In genomic region chrX:36902321-36903114, GRCm38 (mm10) we compare ENCODE assay signal across 8 mouse cellular contexts. TPM values are rescaled to one million over a fixed set of nuclear protein-coding genes. Genes with fewer than 3 reads are reported as not detected.
DNase-seq lines count a peak whose midpoint lies in the region; ATAC-seq and TF ChIP-seq lines count a peak whose summit lies in the region.

Nkrf (minus strand) TSS chrX:36902899.

- peak; percentile 78 for ATAC-seq in forebrain, embryonic 15.5 days (replicated peaks)
- peak; percentile 21; the same call in 1 of the 2 replicates for ATAC-seq in limb, embryonic 12.5 days (ENCODE audit: insufficient number of reproducible peaks, insufficient read depth, low FRiP score, low TSS enrichment, low read depth)

- H3K27me3 ChIP-seq in forebrain, embryonic 15.5 days = no peaks in the 10 kb centered on the region
- no peaks in the 10 kb centered on the region for H3K27me3 ChIP-seq in limb, embryonic 12.5 days
- H3K27me3 ChIP-seq in myocyte (ENCODE audit: control insufficient read depth, insufficient read depth, insufficient read length) = no peaks in the 10 kb centered on the region
- H3K27me3 ChIP-seq in testis, adult 2 months (ENCODE audit: control insufficient read depth, insufficient read depth, low read length) = no peaks in the 10 kb centered on the region

- 0 out of 2 replicates have a peak, but pooled peaks cover 4% of the 10 kb centered on the region for H3K4me1 ChIP-seq in forebrain, embryonic 15.5 days
- H3K4me1 ChIP-seq in limb, embryonic 12.5 days (replicated peaks) = no peaks in the 10 kb centered on the region
- H3K4me1 ChIP-seq in testis, adult 2 months (ENCODE audit: control insufficient read depth, insufficient read depth, low read length) = 0 out of 2 replicates have a peak, but pooled peaks cover 3% of the 10 kb centered on the region

- H3K4me2 ChIP-seq in forebrain, embryonic 15.5 days (replicated peaks) = peak within 1 kb of the TSS; percentile 50
- H3K4me2 ChIP-seq in limb, embryonic 12.5 days = peak within 1 kb of the TSS; percentile 66
- H3K4me2 ChIP-seq in myocyte (ENCODE audit: low read depth) = peak within 1 kb of the TSS; percentile 86

- peak within 1 kb of the TSS; percentile 5 for H3ac ChIP-seq in myocyte (ENCODE audit: control insufficient read depth, insufficient read length)

- no peak for TF ChIP-seq POLR2A in myocyte (IDR thresholded peaks at IDR 0.05; ENCODE audit: insufficient read length, low read depth)
- TF ChIP-seq POLR2A in testis, adult 2 months (IDR thresholded peaks at IDR 0.05; ENCODE audit: control insufficient read depth, low read depth, low read length) = no peak

- H3K9ac ChIP-seq in forebrain, embryonic 15.5 days (replicated peaks) = peak within 1 kb of the TSS; percentile 70
- peak within 1 kb of the TSS; percentile 63 for H3K9ac ChIP-seq in limb, embryonic 12.5 days (replicated peaks)

- DNase-seq in lung, adult 18-20 months = peak; percentile 11 to 15
- DNase-seq in lung, postnatal 36 days = no peak
- DNase-seq in cerebellum, adult 11-12 months = peak; percentile 45
- peak; percentile 64 for DNase-seq in induced T-regulatory cell, adult 2 months (ENCODE audit: low read depth)

- H3K27ac ChIP-seq in forebrain, embryonic 15.5 days (replicated peaks) = peak within 1 kb of the TSS; percentile 84
- peak within 1 kb of the TSS; percentile 62 for H3K27ac ChIP-seq in limb, embryonic 12.5 days
- H3K27ac ChIP-seq in testis, adult 2 months (ENCODE audit: control insufficient read depth, insufficient read depth, low read depth, low read length) = peak within 1 kb of the TSS; percentile 74

- H3K79me2 ChIP-seq in myocyte (ENCODE audit: control insufficient read depth, insufficient read depth) = peaks cover 47% of the 10 kb centered on the region

- H3K4me3 ChIP-seq in forebrain, embryonic 15.5 days = peak within 1 kb of the TSS; percentile 60
- peak within 1 kb of the TSS; percentile 58 for H3K4me3 ChIP-seq in limb, embryonic 12.5 days (replicated peaks)
- H3K4me3 ChIP-seq in myocyte = peak within 1 kb of the TSS; percentile 53
- peak within 1 kb of the TSS; percentile 86 for H3K4me3 ChIP-seq in testis, adult 2 months (ENCODE audit: control insufficient read depth, low read depth, low read length)

- no peaks in the 10 kb centered on the region for H3K36me3 ChIP-seq in forebrain, embryonic 15.5 days
- H3K36me3 ChIP-seq in limb, embryonic 12.5 days = no peaks in the 10 kb centered on the region
- no peaks in the 10 kb centered on the region for H3K36me3 ChIP-seq in myocyte (ENCODE audit: control insufficient read depth, insufficient read depth)
- H3K36me3 ChIP-seq in testis, adult 2 months (ENCODE audit: control insufficient read depth, insufficient read depth, low read length) = no peaks in the 10 kb centered on the region

- WGBS in forebrain, embryonic 15.5 days = 22% methylated on average over 37 of the region's 47 CpGs
- WGBS in limb, embryonic 12.5 days = 21% methylated on average over 47 of the region's 47 CpGs

- no peak for TF ChIP-seq CTCF in testis, adult 2 months (IDR thresholded peaks at IDR 0.05; ENCODE audit: control insufficient read depth, insufficient read depth, insufficient replicate concordance, low read depth, low read length)

- H3K9me3 ChIP-seq in forebrain, embryonic 15.5 days = no peaks in the 10 kb centered on the region
- H3K9me3 ChIP-seq in limb, embryonic 12.5 days = no peaks in the 10 kb centered on the region

TF ChIP-seq in myocyte, 11 proteins besides CTCF, POLR2A, EP300 and RAD21:
- TF ChIP-seq CEBPB (IDR thresholded peaks at IDR 0.05; ENCODE audit: insufficient read depth, poor library complexity, severe bottlenecking) = no peak
- TF ChIP-seq E2F4 (IDR thresholded peaks at IDR 0.05; ENCODE audit: insufficient read depth) = no peak
- no peak for TF ChIP-seq TCF3 (IDR thresholded peaks at IDR 0.05; ENCODE audit: insufficient read length, low read depth)
- no peak for TF ChIP-seq MYOG (IDR thresholded peaks at IDR 0.05; ENCODE audit: control insufficient read depth in 1 of 3, insufficient read depth in 1 of 3, insufficient read length in 2 of 3, low read depth in 2 of 3)
- no peak for TF ChIP-seq MAX (IDR thresholded peaks at IDR 0.05; ENCODE audit: low read depth)
- no peak for TF ChIP-seq MYOD1 (IDR thresholded peaks at IDR 0.05; ENCODE audit: control insufficient read depth in 1 of 3, insufficient read length in 2 of 3, low read depth in 2 of 3)
- TF ChIP-seq POLR2AphosphoS2 (IDR thresholded peaks at IDR 0.05; ENCODE audit: insufficient read length, low read depth) = no peak
- TF ChIP-seq SRF (IDR thresholded peaks at IDR 0.05; ENCODE audit: control insufficient read depth, insufficient read length, low read depth) = no peak
- TF ChIP-seq TCF12 (IDR thresholded peaks at IDR 0.05; ENCODE audit: insufficient read depth, poor library complexity, severe bottlenecking) = no peak
- TF ChIP-seq USF1 (IDR thresholded peaks at IDR 0.05; ENCODE audit: low read depth) = no peak
- no peak for TF ChIP-seq REST (IDR thresholded peaks at IDR 0.05; ENCODE audit: insufficient read depth, insufficient read length)

RNA-seq across cellular contexts. Expression of gene Nkrf, which starts in this region (rescaled TPM):
- polyA plus RNA-seq in forebrain, embryonic 15.5 days (2015; fragmentation: Nextera tagmentation; extraction: Ambion mirVana) = 11.5 and 12.3 TPM in 2 replicates
- polyA plus RNA-seq in limb, embryonic 12.5 days (2016; fragmentation: Nextera tagmentation; extraction: Ambion mirVana) = 1.2 and 1.4 TPM in 2 replicates
- 2.9 TPM for polyA plus RNA-seq in myocyte (2012; fragmentation: generic; extraction: Trizol)
- polyA plus RNA-seq in testis, adult 2 months (2012; rRNA removed) = 0.54 and 0.61 TPM in 2 replicates
